Mouse (Mus musculus) bone marrow, adult 2 months (tissue): ENCODE measurements around the gene Emcn.

Source experiments
- CTCF ChIP-seq: fragments of 200-500 bp; IDR thresholded peaks from 2 replicates; pipeline ENCODE4 v1.5.1; 2011; ENCODE audit warnings: low read length, control low read depth; ENCODE audit not compliant: control insufficient read depth, insufficient read depth
- POLR2A ChIP-seq: fragments of 200-500 bp; IDR thresholded peaks from 2 replicates; pipeline ENCODE4 v1.6.1; 2011; ENCODE audit warnings: low read depth, mild to moderate bottlenecking, control low read depth, low read length, borderline replicate concordance; ENCODE audit not compliant: control insufficient read depth

DNA sequence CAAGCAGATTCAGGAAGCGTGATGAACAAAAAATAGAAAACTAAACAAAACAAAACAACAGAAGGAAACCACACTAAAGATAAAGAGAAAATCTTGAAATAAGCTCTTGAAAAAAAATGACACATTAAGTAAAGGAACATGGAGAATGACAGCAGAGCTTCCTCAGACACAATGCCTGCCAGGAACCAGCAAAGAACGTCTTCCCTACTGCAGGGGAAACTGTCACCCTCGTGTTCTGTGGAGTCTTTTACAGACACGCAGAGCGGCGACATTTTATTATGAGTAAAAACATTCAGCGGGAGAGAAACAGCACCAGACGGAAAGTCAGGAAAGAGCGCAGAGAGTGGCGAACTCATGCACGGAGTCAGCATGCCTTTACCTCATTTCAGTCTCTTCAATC lies 54.7 kb downstream of the Emcn start:
- TF ChIP-seq POLR2A (no peak), CTCF (no peak)
